Mouse (Mus musculus): Measurements from ENCODE around the gene Zgrf1.

DNA sequence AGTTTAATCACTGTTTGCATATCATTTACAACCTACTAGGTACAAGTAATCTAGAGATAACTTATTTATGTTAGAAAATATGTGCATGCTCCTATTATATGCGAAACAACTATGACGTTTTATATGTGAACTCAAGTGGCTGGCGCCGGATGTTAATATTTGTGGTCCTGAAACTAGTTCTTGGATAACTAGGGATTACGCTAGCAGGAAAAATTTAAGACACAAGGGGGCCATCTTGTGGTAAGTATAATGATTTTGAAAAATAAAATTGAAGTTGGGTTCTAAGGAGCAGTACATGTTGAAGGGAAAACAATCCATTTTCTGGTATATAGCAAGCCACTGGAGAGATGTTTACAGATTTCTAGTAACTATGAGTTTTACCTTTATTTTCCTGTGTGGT is 1.4 kb downstream of the Zgrf1 start:
- no peak for TF ChIP-seq TAL1 (conservative IDR thresholded peaks at IDR 0.05; ENCODE audit: low read depth, low read length)
- TF ChIP-seq CTCF (IDR thresholded peaks at IDR 0.05; ENCODE audit: low read depth, low read length) = no peak

Data from G1E (cell line).